Mouse (Mus musculus): ENCODE measurements around the gene A030005K14Rik. TPM values are rescaled to one million over a fixed set of nuclear protein-coding genes. Genes with fewer than 3 reads are reported as not detected.

A030005K14Rik gene
- polyA plus RNA-seq, 1 experiment, result not detected

- H3K27me3 ChIP-seq (ENCODE audit: control insufficient read depth, insufficient read depth, insufficient read length), result peaks cover 22% of the 10 kb centered on the region
- no peaks in the 10 kb centered on the region for H3K36me3 ChIP-seq (ENCODE audit: control insufficient read depth, insufficient read depth)
- TF ChIP-seq MAX (IDR thresholded peaks at IDR 0.05), result no peak
- TF ChIP-seq CEBPB (IDR thresholded peaks at IDR 0.05; ENCODE audit: low read depth), result no peak
- TF ChIP-seq CTCF (IDR thresholded peaks at IDR 0.05; ENCODE audit: control insufficient read depth, insufficient read depth, insufficient read length), result no peak
- H3K79me3 ChIP-seq (ENCODE audit: low read depth), result no peaks in the 10 kb centered on the region
- H3ac ChIP-seq (ENCODE audit: control insufficient read depth, insufficient read length, low read depth), result no peak within 1 kb of the TSS
- H3K79me2 ChIP-seq (ENCODE audit: control insufficient read depth, insufficient read depth), result no peaks in the 10 kb centered on the region
- H3K4me3 ChIP-seq (ENCODE audit: insufficient read depth, poor library complexity, severe bottlenecking), result no peak within 1 kb of the TSS
Observed at GRCm38 (mm10) chr1:83044882-83045427, 14.2 kb downstream of the A030005K14Rik start, which contains the start of gene Gm47969. Gene Gm47969 (plus strand): TSS chr1:83044932.

GRCm38 (mm10) chr1:83042380-83042779 lies 16.8 kb downstream of the A030005K14Rik start, which contains the start of gene Krtap28-10:
Gene Krtap28-10 (minus strand): TSS chr1:83042480.
- Histone ChIP-seq H3ac (ENCODE audit: control insufficient read depth, insufficient read length, low read depth) (no peak within 1 kb of the TSS), H3K27me3 (ENCODE audit: control insufficient read depth, insufficient read depth, insufficient read length) (peaks cover 34% of the 10 kb centered on the region), H3K79me3 (ENCODE audit: low read depth) (no peaks in the 10 kb centered on the region), H3K4me3 (ENCODE audit: insufficient read depth, poor library complexity, severe bottlenecking) (no peak within 1 kb of the TSS), H3K36me3 (ENCODE audit: control insufficient read depth, insufficient read depth) (no peaks in the 10 kb centered on the region), H3K79me2 (ENCODE audit: control insufficient read depth, insufficient read depth) (no peaks in the 10 kb centered on the region)
- TF ChIP-seq MAX (IDR thresholded peaks at IDR 0.05) (no peak), CTCF (IDR thresholded peaks at IDR 0.05; ENCODE audit: control insufficient read depth, insufficient read depth, insufficient read length) (no peak), CEBPB (IDR thresholded peaks at IDR 0.05; ENCODE audit: low read depth) (no peak), MYOD1 (IDR thresholded peaks at IDR 0.05; ENCODE audit: control insufficient read depth, insufficient read length, low read depth) (no peak), USF1 (IDR thresholded peaks at IDR 0.05; ENCODE audit: low read depth) (no peak), FOSL1 (IDR thresholded peaks at IDR 0.05; ENCODE audit: insufficient read depth, low read length, poor library complexity, severe bottlenecking) (no peak), MYOG (IDR thresholded peaks at IDR 0.05; ENCODE audit: control insufficient read depth, extremely low read depth, insufficient read length) (no peak)

DNA sequence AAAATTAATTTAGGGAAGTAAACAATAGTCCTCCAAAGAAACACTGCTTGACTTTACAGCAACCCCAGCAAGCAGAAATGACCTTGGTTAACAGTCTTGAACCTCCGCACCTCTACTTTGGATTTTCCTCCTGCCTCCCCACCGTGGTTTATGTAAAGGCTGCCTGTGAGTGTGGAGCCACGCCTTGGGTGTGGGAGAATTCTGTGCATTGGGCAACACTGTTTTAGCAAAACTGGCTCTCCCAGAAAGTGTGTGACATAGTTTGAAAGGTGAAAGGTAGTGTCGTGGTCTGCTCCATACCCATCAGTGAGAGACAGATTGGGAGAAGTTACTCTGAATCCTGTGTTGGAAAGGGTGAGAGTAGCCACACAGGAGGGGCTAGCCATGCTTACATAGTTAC lies 20.1 kb downstream of the A030005K14Rik start:
- TF ChIP-seq CTCF (IDR thresholded peaks at IDR 0.05; ENCODE audit: control insufficient read depth, insufficient read depth, insufficient read length) (no peak), MYOD1 (IDR thresholded peaks at IDR 0.05; ENCODE audit: control insufficient read depth, insufficient read length, low read depth) (no peak), FOSL1 (IDR thresholded peaks at IDR 0.05; ENCODE audit: insufficient read depth, low read length, poor library complexity, severe bottlenecking) (no peak), CEBPB (IDR thresholded peaks at IDR 0.05; ENCODE audit: low read depth) (no peak), USF1 (IDR thresholded peaks at IDR 0.05; ENCODE audit: low read depth) (no peak), MYOG (IDR thresholded peaks at IDR 0.05; ENCODE audit: control insufficient read depth, extremely low read depth, insufficient read length) (no peak), MAX (IDR thresholded peaks at IDR 0.05) (no peak)
- no peak overlapping the region for H3ac ChIP-seq (ENCODE audit: control insufficient read depth, insufficient read length, low read depth)
- H3K27me3 ChIP-seq (ENCODE audit: control insufficient read depth, insufficient read depth, insufficient read length), result peaks cover 26% of the 10 kb centered on the region
- no peaks in the 10 kb centered on the region for H3K79me3 ChIP-seq (ENCODE audit: low read depth)
- H3K36me3 ChIP-seq (ENCODE audit: control insufficient read depth, insufficient read depth), result no peaks in the 10 kb centered on the region
- no peak overlapping the region for H3K4me3 ChIP-seq (ENCODE audit: insufficient read depth, poor library complexity, severe bottlenecking)
- no peaks in the 10 kb centered on the region for H3K79me2 ChIP-seq (ENCODE audit: control insufficient read depth, insufficient read depth)

GRCm38 (mm10) chr1:83038109-83038672 lies 21.0 kb downstream of the A030005K14Rik start, which contains the start of gene Slc19a3:
Gene Slc19a3 (minus strand): TSS chr1:83038448.
- no peak within 1 kb of the TSS for H3K4me3 ChIP-seq (ENCODE audit: insufficient read depth, poor library complexity, severe bottlenecking)
- TF ChIP-seq FOSL1 (IDR thresholded peaks at IDR 0.05; ENCODE audit: insufficient read depth, low read length, poor library complexity, severe bottlenecking), result no peak
- TF ChIP-seq CTCF (IDR thresholded peaks at IDR 0.05; ENCODE audit: control insufficient read depth, insufficient read depth, insufficient read length), result no peak
- TF ChIP-seq MAX (IDR thresholded peaks at IDR 0.05), result no peak
- no peak for TF ChIP-seq MYOG (IDR thresholded peaks at IDR 0.05; ENCODE audit: control insufficient read depth, extremely low read depth, insufficient read length)
- no peak for TF ChIP-seq CEBPB (IDR thresholded peaks at IDR 0.05; ENCODE audit: low read depth)
- no peak for TF ChIP-seq USF1 (IDR thresholded peaks at IDR 0.05; ENCODE audit: low read depth)
- TF ChIP-seq MYOD1 (IDR thresholded peaks at IDR 0.05; ENCODE audit: control insufficient read depth, insufficient read length, low read depth), result no peak

DNA sequence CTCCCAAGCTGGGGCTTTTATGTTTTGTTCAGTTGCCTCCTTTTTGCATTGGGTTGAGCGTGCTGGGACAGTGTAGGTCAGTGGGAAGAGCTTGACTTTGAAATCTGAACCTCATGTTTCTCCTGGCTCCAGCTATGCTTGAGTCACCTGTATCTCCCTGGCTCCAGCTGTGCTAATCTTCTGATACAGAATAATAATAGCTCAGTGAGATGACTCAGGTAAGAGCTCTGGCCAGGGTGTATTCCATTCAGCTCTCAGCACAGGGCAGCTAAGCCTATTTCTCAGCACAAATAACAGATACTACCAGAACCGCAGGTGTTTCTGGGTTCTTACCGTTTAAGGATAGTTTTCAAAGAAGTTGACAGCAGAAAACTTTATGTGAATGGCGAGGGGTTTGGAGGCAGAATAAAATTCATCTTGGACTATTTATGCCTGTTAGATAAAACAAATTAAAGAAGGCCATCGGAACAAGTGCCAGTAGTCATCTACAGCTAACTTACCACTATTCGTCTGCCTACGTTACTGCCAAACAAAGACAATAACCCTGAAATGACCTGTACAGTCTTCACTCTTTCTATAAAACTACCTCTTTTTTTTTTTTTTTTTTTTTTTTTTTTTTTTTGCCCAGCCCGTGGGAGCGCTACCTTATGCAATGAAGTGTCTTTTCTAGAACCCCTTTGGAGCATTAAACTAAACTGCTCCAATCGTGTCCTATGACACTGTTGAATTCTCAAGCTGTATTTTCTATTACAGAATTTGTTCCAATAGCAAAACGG lies 22.1 kb downstream of the A030005K14Rik start:
- Histone ChIP-seq H3K4me3 (ENCODE audit: insufficient read depth, poor library complexity, severe bottlenecking) (no peak overlapping the region), H3K79me2 (ENCODE audit: control insufficient read depth, insufficient read depth) (no peaks in the 10 kb centered on the region), H3K36me3 (ENCODE audit: control insufficient read depth, insufficient read depth) (no peaks in the 10 kb centered on the region), H3ac (ENCODE audit: control insufficient read depth, insufficient read length, low read depth) (no peak overlapping the region), H3K79me3 (ENCODE audit: low read depth) (no peaks in the 10 kb centered on the region), H3K27me3 (ENCODE audit: control insufficient read depth, insufficient read depth, insufficient read length) (peaks cover 24% of the 10 kb centered on the region)
- TF ChIP-seq FOSL1 (IDR thresholded peaks at IDR 0.05; ENCODE audit: insufficient read depth, low read length, poor library complexity, severe bottlenecking) (no peak), CTCF (IDR thresholded peaks at IDR 0.05; ENCODE audit: control insufficient read depth, insufficient read depth, insufficient read length) (no peak), CEBPB (IDR thresholded peaks at IDR 0.05; ENCODE audit: low read depth) (no peak), MYOG (IDR thresholded peaks at IDR 0.05; ENCODE audit: control insufficient read depth, extremely low read depth, insufficient read length) (no peak), MAX (IDR thresholded peaks at IDR 0.05) (no peak), MYOD1 (IDR thresholded peaks at IDR 0.05; ENCODE audit: control insufficient read depth, insufficient read length, low read depth) (no peak), USF1 (IDR thresholded peaks at IDR 0.05; ENCODE audit: low read depth) (no peak)

More at GRCm38 (mm10) chr1:83038109-83038672, 21.0 kb downstream of the A030005K14Rik start, which contains the start of gene Slc19a3:
- Histone ChIP-seq H3K27me3 (ENCODE audit: control insufficient read depth, insufficient read depth, insufficient read length) (peaks cover 26% of the 10 kb centered on the region), H3K79me3 (ENCODE audit: low read depth) (no peaks in the 10 kb centered on the region), H3K79me2 (ENCODE audit: control insufficient read depth, insufficient read depth) (no peaks in the 10 kb centered on the region), H3K36me3 (ENCODE audit: control insufficient read depth, insufficient read depth) (no peaks in the 10 kb centered on the region), H3ac (ENCODE audit: control insufficient read depth, insufficient read length, low read depth) (no peak within 1 kb of the TSS)
